Mouse (Mus musculus) kidney, adult 2 months (tissue): ENCODE measurements around the gene Wdr63.

ENCODE experiments used
- CTCF ChIP-seq: fragments of 200-500 bp; conservative IDR thresholded peaks from 2 replicates; pipeline ENCODE4 v1.5.1; 2011; ENCODE audit warnings: low read depth, mild to moderate bottlenecking, control low read depth, low read length, moderate library complexity, mixed read lengths; ENCODE audit not compliant: insufficient read depth, insufficient read length
- POLR2A ChIP-seq: fragments of 200-500 bp; IDR thresholded peaks from one replicate; pipeline ENCODE4 v1.6.1; 2011; ENCODE audit warnings: low read depth, low read length, control low read depth

- TF ChIP-seq CTCF: no peak
- no peak for TF ChIP-seq POLR2A
Observed at GRCm38 (mm10) chr3:146123464-146123825, 15.5 kb upstream of the Wdr63 start.
